Mouse (Mus musculus) cerebellum, adult 9-10 months (tissue): ENCODE measurements at regions not wholly inside any gene's neighbourhood (a gene's known extent, or its start where the extent isn't known, plus 50 kb on each side); places are given as distances from the start of the nearest gene placed in this dataset.

Experiments
- DNase-seq: peaks from one replicate; pipeline ENCODE4 v3.0.0; 2022

DNA sequence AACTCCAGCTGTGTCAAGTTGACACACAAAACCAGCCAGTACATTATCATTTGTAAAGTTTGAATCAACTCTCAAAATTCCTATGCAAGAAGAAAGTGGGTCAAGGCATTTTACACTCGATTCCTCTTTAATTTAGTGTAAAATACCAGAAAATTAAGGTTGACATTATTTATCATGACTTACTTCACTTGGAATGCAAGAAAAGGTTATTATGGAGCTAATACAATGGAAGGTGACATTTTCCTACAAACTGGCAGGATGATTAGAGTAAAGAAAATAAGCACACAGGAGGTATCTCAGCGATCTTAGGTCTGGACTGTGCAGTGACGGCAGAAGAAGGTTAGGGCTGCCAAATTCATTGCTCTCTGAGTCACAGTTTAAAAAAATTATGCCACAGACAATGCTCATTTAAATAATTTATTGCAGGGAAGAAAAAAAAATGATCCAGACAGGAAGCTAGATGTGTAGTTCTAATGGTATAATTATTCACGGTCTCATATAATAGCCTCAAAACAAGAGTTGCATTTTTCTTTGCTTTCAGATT, 405.2 kb downstream of the Hace1 start:
- DNase-seq = no peak

DNA sequence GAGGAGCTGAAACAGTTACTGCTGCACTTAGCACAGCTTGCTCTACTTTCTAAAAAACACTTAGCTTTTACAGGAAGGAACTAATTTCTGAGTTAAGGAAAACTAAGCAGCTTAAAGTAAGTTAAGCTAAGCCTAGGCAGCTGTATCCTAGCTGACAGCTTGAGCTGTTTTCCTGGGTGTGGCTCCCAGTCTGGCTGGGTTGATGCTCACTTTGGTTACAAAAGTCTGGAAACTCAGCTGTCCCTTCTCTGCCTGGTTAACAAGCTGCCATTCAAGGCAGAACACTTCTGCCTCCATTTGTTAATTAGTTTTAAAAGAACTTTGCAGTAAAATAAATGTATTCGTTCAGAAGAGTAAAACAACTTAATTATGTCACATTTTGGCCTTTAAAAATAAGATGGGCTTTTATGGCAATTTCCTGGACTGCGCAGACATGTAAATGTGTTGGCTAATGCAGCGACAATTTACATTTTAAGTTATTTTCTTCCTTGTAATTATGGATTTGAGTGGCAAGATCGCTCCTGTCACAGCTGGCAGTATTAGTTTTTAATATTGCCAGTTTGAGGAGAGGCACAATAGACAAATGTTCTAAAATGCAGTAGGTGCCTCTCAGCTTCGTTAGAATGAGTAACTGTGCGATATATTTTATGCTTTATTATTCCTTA, 406.2 kb downstream of the Hace1 start:
- no peak for DNase-seq

DNA sequence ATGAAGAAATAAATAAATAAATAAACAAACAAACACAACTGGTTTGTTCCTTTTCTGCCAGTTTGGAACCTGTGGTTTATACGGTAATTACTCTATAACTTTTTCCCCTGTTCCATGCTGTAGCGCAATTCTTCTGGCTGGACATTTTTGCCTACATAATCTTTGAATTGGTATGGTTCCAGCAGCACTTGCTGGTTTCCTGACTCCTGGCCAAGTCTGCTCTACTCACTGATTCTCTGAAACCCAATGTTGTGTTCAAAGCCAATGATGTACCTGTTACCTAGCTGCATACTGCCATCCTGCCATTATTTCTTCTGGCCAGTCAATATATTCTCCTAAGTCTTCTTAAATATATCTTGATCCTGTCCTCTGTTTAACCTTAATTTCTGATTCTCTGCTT, 408.7 kb downstream of the Hace1 start:
- no peak for DNase-seq

DNA sequence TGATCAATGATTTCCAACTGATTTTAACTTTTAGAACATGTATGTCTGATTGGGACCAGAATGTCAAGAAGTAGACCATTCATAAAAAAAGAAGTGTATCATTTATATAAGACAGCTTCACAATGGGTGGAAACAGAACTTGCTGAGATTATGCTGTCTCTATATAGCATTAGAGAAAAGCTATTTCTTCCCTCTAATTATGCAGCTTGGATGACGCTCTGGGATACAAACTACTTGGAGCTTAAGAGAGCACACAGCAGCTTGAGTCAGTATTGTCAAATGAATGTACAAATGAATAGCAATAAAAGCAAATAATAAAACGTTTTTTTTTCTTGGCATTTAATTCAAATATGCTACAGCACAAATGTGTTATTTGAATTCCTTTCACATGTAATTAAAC, 428.7 kb downstream of the Hace1 start:
- no peak for DNase-seq

DNA sequence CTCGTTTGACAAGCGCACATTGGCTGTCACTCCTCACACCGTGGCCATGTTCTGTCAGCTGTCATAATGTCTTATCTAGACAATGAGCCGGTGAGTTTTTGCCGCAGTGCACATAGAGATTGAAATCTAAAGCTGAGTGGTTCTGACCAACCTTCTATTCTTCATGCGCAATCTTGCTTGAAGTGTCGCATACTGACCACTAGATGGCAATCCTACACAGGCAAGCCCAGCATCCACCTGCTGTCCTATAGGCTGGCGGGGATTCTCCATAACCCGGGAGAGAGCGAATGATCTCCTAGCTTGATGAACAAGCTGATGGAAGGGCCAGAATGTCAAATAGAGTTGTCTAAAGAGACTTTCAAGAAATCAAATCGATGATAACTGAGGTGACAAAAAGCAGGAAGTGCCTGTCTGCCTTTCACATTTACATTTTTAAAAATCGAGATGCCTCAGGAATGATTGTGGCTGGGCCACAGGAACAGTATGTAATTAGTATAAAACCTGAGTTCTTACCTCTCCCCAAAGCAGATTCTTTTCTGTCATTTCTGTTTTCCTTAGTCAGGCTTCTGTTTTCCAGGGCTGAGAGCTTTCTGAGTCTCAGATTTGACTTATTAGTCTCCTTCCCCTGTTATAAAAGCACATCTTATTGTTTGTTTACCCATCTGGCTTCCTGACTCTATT, 434.4 kb downstream of the Hace1 start:
- DNase-seq = peak; percentile 69

DNA sequence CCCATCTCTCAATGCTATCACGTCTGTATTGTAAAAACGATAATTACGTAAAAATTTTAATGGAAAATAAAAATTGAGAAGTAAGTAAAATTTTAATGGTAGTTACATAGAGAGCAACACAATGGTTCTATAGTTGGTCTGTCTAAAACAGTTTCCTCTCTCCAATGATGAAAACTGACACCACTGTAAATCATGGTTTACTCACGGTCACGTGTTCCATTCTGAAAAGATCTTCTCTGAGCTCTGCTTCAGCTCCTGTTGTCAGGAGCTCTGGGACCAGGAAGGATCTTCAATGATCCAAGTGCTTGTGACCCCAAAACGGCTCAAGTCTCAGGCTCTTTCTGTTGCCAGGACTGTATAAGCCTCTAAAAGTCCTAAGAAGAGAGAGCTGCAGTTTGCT, 435.0 kb downstream of the Hace1 start:
- no peak for DNase-seq

DNA sequence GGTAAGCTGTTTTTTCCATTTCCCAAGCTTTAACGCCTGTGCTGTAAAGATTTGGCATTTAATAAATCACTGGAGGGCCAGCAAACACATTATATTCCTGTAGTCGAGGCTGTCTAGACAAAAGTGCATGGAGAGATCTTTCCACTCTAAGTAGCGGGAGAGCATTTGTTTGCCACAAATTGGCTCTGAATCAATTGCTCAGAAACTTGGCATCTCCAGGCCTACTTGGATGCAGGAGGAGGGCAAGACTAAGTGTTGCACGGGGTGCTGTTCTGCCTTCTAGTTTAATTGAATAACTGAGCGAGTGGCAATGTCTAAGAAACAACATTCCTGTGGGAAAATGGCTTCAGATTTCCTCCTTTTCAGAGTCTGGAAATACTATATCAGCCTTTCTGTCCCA, 438.7 kb downstream of the Hace1 start:
- DNase-seq = no peak

DNA sequence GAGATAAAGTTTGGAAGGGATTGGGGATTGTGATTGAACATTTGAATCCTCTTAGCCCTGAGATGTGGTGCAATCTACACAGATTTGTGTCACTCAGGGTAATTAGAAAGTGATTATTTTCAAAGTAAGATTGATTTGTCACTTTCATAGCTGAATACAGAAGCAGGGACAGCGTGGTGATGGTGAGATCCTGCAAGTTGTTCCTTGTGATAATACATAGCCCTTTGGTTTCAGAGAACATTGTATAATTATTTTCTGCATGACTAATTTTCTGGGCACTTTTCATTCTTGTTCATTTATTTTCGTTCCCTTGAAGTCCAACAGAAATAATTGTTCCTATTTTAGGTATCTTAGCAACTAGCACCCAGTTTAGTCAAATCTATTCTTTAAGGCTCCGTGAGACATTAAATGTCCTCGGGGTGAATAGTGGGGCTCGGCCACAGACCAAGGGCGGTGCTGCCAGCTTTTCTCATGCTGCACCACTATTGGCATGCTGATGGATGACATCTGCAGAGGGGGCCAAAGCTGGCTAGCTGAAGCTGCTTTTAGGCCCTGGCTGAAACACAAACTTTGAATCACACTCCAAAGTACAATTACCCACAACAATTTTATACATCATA, 468.0 kb downstream of the Hace1 start:
- DNase-seq = no peak

DNA sequence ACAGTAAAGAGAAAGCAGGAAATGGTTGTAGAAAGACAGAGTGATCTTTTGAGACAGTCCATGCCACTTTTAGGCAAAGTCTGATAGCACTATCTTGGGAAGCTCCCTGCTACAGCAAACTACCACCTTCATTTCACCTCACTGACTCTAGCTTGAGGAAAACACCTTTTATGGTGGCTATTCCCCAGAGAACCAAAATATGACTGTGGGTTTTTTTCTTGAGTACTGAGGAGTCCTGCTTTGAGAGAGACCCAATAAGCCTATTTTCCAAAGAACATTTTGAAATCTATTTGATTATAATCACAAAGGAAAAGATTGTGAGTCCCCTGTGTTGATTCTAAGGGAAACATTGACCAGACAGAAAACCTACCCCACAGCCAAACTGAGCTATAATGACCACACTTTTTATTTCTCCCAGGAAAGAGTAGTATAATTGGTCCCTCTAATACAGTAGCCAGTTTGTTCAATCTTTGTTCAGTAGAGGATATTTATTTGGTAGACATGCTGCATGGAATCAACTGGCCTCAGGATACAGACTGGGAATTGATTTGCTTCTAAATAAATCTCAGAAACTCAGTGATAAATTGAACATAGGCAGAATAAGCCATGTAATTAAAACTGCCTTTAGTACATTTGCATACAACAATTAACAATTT, 468.6 kb downstream of the Hace1 start:
- no peak for DNase-seq

DNA sequence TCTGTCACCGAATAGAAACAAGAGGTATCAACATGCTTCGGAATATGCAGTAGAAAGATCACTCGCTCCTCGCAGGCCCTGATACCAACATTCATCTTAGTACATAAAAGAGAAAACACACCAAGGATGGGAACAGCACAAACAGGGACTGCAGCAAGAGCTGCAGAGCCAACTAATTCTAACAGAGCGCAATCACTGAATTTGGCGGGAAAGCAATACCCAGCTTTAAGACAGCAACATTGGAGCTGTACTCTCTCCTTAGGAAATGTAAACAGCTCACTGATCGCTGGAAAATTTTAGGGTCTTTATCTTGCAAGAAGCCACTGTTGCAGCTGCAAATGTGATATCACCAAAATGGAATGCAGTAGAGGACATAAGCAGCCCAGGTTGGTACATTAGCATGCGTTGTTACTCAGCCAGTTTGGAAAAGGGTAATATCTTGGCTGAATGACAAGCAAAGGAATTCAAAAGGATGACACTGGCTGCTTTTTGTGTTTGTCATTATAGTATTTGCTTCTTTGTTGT, 469.3 kb downstream of the Hace1 start:
- DNase-seq = no peak

DNA sequence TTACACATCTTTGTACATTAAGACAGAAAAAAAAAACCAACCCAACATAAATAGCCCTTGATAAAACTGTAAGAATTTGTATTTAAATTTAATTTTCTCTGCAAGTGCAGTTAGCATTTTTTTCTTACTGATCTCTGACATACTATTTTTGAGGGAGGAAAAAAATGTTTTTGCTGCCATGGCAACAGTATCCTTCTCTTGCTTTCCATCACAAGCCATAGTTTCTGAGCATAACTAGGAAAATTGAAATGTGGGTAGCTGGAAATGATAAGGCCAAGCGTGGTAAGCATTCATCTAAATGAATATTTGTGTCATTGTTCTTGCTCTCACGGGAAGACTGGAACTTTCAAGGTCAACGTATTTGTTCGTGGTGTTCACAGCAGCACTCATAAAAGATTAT, 470.0 kb downstream of the Hace1 start:
- no peak for DNase-seq

DNA sequence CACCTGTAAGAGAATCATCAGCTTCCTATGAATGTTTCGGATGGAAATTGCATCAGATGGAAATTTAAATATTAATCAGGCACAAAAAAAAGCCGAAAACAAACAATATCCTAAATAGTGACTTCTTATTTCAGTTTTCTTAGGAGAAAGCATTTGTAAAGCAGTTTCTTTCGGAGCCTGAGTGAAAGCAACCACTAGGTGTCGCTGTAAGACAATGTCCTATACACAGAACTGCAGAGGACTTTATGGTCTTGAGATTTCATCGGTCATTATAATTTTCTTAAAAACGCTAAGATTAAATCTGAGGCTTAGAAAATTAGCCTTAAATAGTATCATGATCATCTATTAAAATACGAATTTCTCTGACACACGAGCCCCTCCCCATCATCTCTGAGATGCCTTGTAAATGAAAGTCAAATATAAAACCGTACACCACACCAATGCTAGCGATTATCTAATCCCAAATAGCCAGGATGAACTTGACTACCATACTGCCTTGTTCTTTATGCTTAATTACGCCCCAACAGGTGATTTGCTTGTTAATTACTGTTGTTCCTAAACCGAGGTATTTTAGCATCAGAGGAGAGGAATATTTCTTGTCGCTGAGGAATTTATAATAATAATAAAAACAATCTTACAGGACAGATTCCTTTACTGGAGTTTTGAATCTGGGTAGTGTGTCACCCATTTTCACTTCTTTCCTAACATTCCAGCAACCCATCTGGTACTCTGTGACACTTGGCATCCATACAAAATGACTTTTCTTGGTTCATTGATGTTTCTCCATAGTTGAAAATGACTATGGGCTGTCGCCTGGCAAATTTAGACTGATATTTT, 480.0 kb downstream of the Hace1 start:
- peak; percentile 73 for DNase-seq

DNA sequence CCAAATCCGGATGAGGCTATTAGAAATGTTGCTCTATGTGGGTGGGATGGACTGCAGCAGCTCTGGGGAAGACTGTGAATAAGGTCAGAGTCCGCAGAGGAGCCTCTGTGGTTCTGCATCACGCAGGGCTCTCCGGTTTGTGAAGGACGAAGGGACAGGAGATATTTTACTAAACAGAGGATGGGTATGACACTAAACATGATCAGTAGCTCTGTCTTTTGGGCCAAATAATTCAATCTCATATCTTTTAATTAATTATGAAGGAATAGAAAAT, 480.5 kb downstream of the Hace1 start:
- DNase-seq = no peak

DNA sequence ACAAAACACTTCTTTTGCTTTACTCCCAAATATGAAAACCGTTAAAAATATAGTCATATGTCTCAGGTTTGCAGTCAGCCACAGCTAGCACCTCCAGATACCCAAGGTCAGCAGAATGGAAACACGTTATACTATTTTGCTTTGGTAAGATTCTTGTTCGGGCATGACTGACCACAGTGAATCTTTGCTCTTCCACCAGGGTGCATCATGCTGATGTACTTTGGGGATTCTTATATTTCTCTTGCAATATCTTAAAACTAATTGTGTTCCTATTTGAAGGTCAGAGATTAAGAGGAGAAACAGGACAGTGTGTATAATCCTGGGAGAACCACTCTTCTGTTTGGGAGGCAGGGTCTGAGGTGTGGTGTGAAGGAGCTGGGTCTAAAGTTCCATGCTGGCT, 481.7 kb downstream of the Hace1 start:
- no peak for DNase-seq

DNA sequence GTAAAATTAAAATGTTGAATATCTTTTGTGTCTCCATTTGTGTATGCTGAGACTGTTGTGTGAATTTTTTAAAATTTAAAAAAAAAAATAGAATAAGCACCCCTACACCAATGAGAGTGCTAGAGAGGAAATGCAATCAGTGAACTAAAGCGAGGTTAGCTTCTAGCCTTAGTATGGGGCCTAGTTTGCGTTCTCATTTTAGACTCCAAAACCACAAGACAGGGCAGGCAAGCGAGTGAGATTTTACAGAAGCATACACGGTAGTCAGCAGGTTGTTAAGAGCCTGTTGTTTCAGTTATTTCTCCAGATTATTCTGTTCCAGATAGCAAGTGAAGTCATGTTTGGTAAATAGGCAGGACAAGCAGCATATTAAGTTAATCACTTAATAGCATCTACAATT, 486.2 kb downstream of the Hace1 start:
- DNase-seq = no peak

DNA sequence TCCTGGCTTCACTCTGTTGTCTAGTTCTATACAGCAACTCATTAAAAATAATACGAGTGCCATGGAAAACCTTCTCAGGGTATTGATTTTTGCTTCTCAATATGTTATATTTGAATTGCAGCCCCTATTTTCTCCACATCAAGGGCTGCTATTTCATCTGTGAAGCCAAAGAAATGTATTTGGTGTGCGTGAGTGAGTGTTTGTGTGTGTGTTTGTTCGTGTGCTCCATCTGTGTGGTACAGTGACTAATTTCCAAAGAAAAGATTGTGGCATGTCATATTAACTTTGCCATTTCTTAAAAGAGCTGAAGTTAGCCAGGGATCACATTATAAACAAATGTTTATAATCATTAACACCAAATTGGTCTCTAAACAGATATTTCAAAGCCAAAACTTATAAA, 493.1 kb downstream of the Hace1 start:
- no peak for DNase-seq

DNA sequence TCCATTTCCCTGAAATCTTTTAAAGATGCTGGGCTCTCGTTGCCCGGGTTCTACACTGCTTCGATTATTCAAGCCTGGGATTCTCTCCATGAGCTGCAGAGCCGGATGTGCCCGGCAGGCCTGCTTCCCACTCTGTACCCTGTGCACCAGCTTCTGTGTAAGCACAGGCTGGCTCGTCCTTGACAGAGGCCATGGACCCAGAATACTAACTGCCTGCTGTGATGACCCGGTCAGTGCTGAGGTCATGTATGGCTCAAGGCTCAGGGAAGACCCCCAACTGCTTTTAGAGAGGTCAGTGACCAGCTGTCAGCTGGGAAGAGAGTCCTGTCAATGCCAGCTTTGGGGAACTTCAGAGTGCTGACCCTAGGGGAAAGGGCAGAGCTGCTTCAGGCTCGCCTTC, 493.6 kb downstream of the Hace1 start:
- no peak for DNase-seq

DNA sequence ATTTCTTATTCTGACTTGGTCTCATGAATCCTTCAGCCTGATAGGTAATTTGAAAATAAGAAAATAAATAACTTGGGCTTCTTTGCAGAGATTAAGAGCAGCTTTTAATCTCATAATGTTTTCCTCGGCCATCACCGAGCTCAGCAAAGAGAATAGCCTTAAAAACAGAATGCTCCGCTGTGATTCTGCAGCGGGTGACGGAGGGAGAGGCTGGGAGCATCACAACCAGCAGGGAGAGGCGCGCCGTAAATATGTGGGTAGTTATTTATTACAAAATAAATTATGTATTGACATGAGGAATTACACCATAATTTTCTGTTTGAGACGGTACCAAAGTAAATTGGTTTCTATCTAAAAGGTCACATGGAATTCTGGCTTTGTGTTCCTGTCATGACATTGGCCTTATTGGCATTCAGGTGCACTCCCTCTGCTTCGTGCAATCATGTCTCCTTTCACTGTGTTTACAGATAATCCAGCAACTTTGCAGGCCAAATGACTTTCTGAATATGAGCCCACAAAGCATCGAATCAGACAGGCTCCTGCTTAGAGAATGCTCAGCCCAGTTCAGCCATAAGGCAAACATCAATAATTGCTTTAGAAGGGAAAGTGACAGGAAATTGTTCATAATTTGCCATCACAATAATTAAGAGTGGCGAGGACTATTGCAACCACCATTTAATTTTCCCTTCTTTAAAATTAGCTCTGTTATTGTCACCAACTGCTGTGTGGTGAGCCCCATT, 494.4 kb downstream of the Hace1 start:
- DNase-seq = no peak

DNA sequence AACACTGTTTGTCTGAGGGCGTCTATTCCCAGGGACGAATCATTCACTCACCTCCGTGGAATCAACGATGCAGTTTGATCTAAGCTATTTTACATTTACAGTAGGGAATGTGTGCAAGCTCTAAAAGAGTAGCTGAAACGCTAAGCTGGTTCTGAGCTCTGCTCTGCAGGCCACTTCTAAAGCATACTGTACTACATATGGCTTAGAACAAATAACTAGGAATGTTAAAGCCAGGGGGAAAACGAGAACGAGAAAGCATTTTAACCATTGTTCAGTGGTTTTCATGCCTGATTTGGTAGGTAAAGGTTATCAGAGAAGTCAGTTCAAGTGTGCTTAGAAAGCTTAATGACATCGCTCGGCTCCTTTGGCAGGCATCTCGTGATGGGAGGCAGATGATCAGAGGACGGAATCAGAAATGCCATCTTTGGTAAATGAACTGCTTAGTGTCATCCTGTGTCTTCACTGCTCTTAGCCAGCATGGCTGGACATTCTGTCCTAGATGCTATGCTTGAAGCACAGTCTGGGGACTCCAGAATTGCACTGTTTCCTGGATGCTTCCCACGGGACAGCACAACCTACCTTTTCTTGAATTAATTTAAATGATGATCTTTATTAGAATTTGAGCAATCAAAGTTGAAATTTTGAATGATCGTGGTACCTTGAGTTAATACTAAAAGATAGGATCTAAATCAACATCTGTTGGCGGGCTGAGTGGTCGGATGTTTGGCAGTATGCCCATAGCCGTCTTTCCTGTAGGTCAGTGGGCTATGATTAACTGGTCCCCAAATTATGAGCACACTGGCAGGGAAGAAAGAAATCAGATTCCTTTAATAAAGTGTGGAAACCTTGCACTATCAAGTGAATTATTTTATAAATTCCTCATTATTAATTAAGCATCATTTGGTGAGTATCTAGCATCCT, 495.2 kb downstream of the Hace1 start:
- no peak for DNase-seq

DNA sequence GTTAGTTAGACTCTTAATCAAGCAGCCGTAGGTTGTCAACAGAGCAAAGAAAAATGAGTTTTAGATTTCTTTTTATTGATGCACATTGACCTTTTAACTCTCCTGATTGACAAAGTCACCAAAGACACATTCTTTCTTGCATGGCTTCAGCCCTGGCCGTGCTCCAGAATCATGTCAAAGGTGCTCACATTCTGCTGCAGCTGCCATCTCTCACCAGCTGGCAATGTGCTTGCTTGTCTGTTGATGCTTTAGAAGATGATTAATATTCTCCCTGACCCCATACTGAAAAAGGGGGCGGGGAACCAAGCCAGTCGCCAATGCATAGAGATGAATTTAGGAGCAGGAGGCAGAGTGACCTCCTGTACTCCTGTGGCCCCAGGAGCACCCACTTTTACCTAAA, 510.1 kb downstream of the Hace1 start:
- no peak for DNase-seq

DNA sequence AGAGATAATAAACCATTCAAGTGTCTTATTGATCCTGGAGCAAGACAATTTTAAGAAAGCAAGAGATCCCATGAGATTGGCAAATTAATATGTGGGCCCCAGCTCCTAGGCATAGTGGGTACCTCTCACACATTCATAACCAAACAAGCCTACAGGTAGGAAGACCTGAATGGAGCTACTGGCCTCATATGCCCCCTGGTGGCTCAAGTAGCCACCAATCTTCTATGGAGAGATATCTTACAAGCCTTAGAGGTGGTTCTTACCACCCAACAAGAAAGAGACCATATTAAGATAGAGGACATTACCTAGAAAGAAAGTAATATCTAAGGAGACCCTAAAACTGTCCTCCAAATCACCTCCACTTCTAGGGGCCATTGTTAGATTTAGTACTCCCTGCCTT, 523.2 kb downstream of the Hace1 start:
- no peak for DNase-seq
